Mouse (Mus musculus) ES-CJ7 (cell line): Measurements from ENCODE around the gene Lrrc3c.
A peak's percentile ranks its signal among the peaks of the same experiment; 100 is the strongest.

Experiments used
- DNase-seq: peaks from one replicate; pipeline ENCODE4 v3.0.0; 2011; ENCODE audit warnings: low read depth, low spot score

The Lrrc3c gene

GRCm38 (mm10) chr11:98628706-98629105 is 30.6 kb downstream of the Lrrc3c start:
- DNase-seq, result no peak

GRCm38 (mm10) chr11:98630646-98631045 is 32.6 kb downstream of the Lrrc3c start:
- DNase-seq, result no peak

DNA sequence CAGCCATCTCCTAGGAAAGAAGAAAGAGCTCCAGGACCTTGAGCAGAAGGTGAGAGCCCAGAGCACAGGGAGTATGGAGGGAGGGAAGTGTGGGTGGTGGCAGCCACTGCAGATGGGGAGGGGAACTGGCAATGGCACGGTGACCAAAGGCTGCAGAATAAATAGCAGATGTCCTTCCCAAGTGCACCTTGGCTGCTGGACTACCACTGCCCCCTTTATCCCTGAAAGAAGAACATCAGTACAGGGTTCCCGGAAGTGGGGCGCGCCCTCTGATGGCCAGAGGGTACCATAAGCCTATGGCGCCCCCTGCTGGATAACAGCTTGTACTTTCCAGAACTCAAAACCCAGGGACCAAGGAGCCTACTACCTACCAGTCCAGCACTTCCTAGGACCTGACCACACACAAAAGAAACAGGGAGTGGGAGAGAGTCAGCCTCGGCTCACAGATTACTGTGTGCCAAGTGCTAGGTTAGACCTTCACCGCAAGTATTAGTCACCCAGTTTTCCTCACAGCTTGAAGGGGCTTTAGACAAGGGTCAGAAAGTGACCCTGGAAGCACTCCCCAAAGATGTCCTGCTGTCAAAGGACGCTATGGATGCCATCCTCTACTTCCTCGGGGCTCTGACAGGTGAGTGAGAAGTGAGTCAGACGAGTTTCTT is 37.4 kb downstream of the Lrrc3c start:
- DNase-seq, result peak; percentile 25

DNA sequence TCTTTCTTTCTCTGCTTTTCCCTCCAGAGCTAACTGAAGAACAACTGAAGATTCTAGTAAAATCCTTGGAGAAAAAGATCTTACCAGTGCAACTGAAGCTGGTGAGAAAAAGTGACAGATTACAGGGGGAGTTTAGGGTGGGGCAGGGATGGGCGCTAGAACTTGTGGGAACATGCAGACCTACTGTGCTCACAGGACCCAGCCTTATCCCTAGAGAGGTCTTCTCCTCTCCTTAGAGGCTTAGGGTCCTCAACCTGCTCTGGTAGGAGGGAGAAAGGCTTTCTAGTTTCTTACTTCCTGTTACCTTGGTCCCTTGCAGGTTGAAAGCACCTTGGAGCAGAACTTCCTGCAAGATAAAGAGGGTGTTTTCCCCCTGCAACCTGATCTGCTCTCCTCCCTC is 39.4 kb downstream of the Lrrc3c start:
- no peak for DNase-seq

DNA sequence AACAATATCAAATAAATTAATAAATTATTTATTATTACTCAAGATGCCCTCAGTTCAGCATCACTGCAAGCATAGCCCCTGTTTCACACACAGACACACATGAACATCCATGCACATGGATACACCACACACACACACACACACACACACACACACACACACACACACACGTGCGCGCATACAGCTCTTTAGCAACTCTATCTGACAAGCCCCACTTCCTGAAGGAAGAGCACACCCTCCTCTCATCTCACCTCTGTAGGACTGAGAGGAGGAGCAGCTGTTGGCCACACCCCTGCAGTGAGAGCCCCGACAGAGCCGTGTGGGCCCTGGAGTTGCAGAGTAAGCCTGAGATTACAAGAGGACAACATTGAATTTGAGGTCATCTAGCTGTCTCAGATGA is 42.0 kb downstream of the Lrrc3c start:
- DNase-seq, result no peak

GRCm38 (mm10) chr11:98644757-98645156 is 46.7 kb downstream of the Lrrc3c start:
- DNase-seq, result no peak

GRCm38 (mm10) chr11:98645946-98646345 is 47.9 kb downstream of the Lrrc3c start:
- DNase-seq, result no peak

- DNase-seq, result no peak
These were observed 48.4 kb downstream of the Lrrc3c start, which contains the start of gene Gsdma2 for GRCm38 (mm10) chr11:98646459-98646858. Gsdma2 (plus strand) TSS chr11:98646759.
